Mouse (Mus musculus): ENCODE measurements around the gene Ak2. TPM values are rescaled to one million over a fixed set of nuclear protein-coding genes. Genes with fewer than 3 reads are reported as not detected.

Gene Ak2
- polyA plus RNA-seq, 1 experiment from 2014 or later, result 106 TPM

DNA sequence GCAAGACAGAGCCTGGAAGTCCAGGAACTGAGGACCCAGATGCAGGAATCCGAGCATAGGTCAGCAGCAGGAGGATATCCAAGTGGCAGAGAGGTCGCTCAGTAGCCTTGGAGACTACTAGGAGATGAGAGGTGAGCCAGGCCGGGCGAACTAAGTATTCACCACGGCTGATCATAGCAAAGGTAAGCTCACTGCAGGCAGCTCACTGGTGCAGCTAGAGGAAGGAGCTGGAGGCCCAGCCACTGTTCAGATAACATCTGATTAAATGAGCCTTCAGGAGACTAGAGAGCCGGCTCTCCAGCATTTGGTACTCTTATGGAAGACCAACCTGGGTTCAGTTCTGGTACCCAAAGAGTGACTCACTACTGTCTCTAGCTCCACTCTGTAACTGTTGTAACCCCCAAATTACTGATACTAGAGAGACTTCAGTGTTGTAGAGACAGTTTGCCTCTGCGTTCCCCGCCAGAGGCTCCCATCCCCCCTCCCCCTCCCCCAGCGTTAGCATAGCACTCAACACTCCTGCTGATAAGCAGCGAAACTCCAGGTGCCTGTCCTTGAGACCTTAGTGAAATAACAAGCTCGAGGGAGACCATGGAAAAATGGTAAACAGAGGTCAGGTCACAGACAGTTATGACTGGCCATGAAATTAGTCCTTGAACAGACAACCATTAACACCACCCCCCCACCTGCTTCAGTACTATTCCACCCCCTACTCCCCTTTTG is 59.9 kb downstream of the Ak2 start:
- no peak overlapping the region for H3K4me3 ChIP-seq (ENCODE audit: low read depth, low read length)
- H3K9ac ChIP-seq (ENCODE audit: low read depth, low read length), result no peak overlapping the region
- H3K27ac ChIP-seq (ENCODE audit: low read length), result no peak overlapping the region
- 13% methylated on average over 11 of the region's 11 CpGs for WGBS (ENCODE audit: insufficient replicate concordance)
- H3K4me2 ChIP-seq (ENCODE audit: low read depth, low read length), result 0 out of 2 replicates have a peak overlapping the region, but pooled peaks have one; percentile 0
- H3K9me3 ChIP-seq (replicated peaks; ENCODE audit: control insufficient read depth, low read length), result no peaks in the 10 kb centered on the region
- H3K36me3 ChIP-seq (ENCODE audit: control insufficient read depth, insufficient read depth), result no peaks in the 10 kb centered on the region
- peaks cover 41% of the 10 kb centered on the region for H3K27me3 ChIP-seq (ENCODE audit: control insufficient read depth, insufficient read depth, low read depth, low read length)
- 0 out of 2 replicates have a peak, but pooled peaks have one; percentile 22 for ATAC-seq (ENCODE audit: low read depth)
- H3K4me1 ChIP-seq (ENCODE audit: control insufficient read depth, low read depth, low read length), result peaks cover 44% of the 10 kb centered on the region

DNA sequence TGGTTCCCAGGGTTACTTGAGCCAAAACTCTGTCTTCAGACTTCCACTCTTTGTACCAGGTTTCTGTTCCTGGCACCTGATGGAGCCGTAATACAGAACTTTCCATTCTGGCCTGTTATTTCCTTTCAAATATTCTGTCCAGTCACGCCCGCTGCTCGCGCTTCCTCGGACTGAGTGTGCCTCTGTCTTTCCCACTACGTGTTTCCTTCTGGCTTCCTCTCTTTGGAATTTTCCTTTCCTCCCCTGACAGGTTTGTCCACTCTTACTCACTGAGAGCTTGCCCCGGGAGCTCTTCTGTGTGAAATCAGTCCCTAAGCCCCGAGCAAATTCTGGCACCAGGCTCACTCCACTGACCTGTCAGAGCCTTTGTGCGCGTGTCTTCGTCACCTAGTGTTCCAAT is 63.0 kb downstream of the Ak2 start:
- WGBS (ENCODE audit: insufficient replicate concordance), result 82% methylated on average over 12 of the region's 12 CpGs
- H3K4me1 ChIP-seq (ENCODE audit: control insufficient read depth, low read depth, low read length), result peaks cover 31% of the 10 kb centered on the region
- no peaks in the 10 kb centered on the region for H3K9me3 ChIP-seq (replicated peaks; ENCODE audit: control insufficient read depth, low read length)
- no peak overlapping the region for H3K9ac ChIP-seq (ENCODE audit: low read depth, low read length)
- no peak overlapping the region for H3K4me2 ChIP-seq (ENCODE audit: low read depth, low read length)
- no peaks in the 10 kb centered on the region for H3K36me3 ChIP-seq (ENCODE audit: control insufficient read depth, insufficient read depth)
- H3K4me3 ChIP-seq (ENCODE audit: low read depth, low read length), result no peak overlapping the region
- H3K27ac ChIP-seq (ENCODE audit: low read length), result no peak overlapping the region
- no peak for ATAC-seq (ENCODE audit: low read depth)
- peaks cover 10% of the 10 kb centered on the region for H3K27me3 ChIP-seq (ENCODE audit: control insufficient read depth, insufficient read depth, low read depth, low read length)

DNA sequence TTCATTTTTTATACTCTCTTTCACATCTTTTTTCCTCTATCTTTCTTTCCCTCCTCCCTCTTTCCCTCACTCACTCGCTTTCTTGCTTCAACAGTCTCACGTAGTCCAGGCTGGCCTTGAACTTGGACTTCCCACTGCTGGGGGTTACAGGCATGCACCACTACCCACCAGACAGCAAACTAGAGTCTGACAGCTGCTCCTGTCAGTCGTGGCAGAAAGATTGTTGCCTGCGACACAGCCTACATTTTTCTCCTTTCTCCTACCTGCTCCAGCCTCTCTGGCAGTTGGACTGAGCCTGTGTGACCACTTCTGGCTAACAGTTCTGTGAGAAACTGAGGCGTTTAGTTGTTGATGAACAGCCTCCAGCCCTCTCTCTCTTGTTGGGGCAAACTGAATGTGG is 63.8 kb downstream of the Ak2 start:
- no peaks in the 10 kb centered on the region for H3K9me3 ChIP-seq (replicated peaks; ENCODE audit: control insufficient read depth, low read length)
- no peak overlapping the region for H3K4me3 ChIP-seq (ENCODE audit: low read depth, low read length)
- 70% methylated on average over 5 of the region's 5 CpGs for WGBS (ENCODE audit: insufficient replicate concordance)
- H3K4me2 ChIP-seq (ENCODE audit: low read depth, low read length), result no peak overlapping the region
- H3K4me1 ChIP-seq (ENCODE audit: control insufficient read depth, low read depth, low read length), result peaks cover 29% of the 10 kb centered on the region
- no peak overlapping the region for H3K27ac ChIP-seq (ENCODE audit: low read length)
- H3K36me3 ChIP-seq (ENCODE audit: control insufficient read depth, insufficient read depth), result no peaks in the 10 kb centered on the region
- ATAC-seq (ENCODE audit: low read depth), result no peak
- H3K27me3 ChIP-seq (ENCODE audit: control insufficient read depth, insufficient read depth, low read depth, low read length), result peaks cover 2% of the 10 kb centered on the region
- no peak overlapping the region for H3K9ac ChIP-seq (ENCODE audit: low read depth, low read length)

DNA sequence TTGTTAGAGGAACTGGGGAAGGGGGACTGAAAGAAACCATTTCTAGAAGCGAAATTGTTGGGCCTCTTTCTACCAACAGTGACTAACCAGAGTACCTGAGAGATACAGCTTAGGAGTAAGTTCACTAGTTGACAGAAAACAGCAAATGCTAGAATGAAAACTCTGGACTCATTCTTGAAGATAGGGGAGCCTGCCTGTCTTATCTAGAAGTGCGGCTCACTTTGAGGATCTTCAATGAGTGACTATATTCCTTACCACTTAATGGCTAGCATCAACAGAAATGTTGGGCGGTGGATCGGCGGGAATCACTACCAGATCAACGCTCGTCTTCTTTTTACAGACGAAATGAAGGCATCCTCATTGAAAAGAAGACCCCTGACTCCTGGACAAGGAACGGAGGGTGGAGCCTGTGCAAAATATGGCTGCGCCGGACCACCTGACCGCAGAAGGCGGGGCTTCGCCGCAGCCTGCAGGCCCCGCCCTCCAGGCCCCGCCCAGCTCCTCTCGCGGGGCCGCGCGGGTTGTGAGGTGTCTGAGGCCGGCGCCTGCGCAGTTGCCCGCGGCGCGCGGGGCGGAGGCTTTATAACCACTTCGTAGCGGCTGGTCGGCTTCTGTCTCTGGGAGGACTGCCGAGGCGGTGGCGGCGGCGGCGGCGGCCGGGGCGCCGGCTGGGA is 65.9 kb downstream of the Ak2 start:
- Histone ChIP-seq H3K4me3 (ENCODE audit: low read depth, low read length) (peak overlapping the region; percentile 80), H3K4me2 (ENCODE audit: low read depth, low read length) (peak overlapping the region; percentile 100), H3K9ac (ENCODE audit: low read depth, low read length) (peak overlapping the region; percentile 91), H3K36me3 (ENCODE audit: control insufficient read depth, insufficient read depth) (no peaks in the 10 kb centered on the region), H3K27ac (ENCODE audit: low read length) (peak overlapping the region; percentile 90), H3K27me3 (ENCODE audit: control insufficient read depth, insufficient read depth, low read depth, low read length) (no peaks in the 10 kb centered on the region; the same call in 1 of the 2 replicates), H3K9me3 (replicated peaks; ENCODE audit: control insufficient read depth, low read length) (no peaks in the 10 kb centered on the region), H3K4me1 (ENCODE audit: control insufficient read depth, low read depth, low read length) (peaks cover 25% of the 10 kb centered on the region)
- WGBS (ENCODE audit: insufficient replicate concordance), result 2% methylated on average over 32 of the region's 44 CpGs
- peak; percentile 95 for ATAC-seq (ENCODE audit: low read depth)

DNA sequence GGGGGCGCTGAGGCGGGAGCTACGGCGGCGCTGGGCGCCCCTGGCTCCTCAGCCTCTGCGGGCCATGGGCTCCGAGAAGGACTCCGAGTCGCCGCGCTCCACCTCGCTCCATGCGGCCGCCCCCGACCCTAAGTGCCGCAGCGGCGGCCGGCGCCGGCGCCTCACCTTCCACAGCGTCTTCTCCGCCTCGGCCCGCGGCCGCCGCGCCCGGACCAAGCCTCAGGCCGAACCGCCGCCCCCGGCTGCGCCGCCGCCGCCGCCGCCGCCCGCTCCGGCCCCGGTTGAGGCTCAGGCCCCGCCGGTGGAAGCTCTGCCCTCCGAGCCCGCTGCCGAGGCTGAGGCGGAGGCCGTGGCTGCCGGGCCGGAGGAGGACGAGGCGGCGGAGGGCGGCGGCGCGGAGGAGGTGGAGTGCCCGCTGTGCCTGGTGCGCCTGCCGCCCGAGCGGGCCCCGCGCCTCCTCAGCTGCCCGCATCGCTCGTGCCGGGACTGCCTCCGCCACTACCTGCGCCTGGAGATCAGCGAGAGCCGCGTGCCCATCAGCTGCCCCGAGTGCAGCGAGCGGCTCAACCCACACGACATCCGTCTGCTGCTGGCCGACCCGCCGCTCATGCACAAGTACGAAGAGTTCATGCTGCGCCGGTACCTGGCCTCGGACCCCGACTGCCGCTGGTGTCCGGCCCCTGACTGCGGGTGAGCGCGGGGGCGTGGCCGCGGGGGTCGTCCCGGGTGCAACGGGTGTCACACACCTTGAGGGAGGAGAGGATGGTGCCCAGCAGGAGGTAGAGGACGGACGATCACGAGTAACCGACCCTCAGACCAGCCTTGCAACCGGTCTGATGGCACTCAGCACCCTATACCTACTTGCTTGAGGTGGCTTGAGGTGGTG is 66.7 kb downstream of the Ak2 start, which contains the start of gene Rnf19b:
TSS of gene Rnf19b (plus strand) at position 65 of the 886 bp plus-strand sequence.
- ATAC-seq (ENCODE audit: low read depth), result peak; percentile 68
- Histone ChIP-seq H3K27me3 (ENCODE audit: control insufficient read depth, insufficient read depth, low read depth, low read length) (no peaks in the 10 kb centered on the region), H3K4me1 (ENCODE audit: control insufficient read depth, low read depth, low read length) (peaks cover 31% of the 10 kb centered on the region), H3K9me3 (replicated peaks; ENCODE audit: control insufficient read depth, low read length) (no peaks in the 10 kb centered on the region), H3K9ac (ENCODE audit: low read depth, low read length) (peak within 1 kb of the TSS; percentile 91), H3K4me2 (ENCODE audit: low read depth, low read length) (peak within 1 kb of the TSS; percentile 100), H3K36me3 (ENCODE audit: control insufficient read depth, insufficient read depth) (no peaks in the 10 kb centered on the region), H3K27ac (ENCODE audit: low read length) (peak within 1 kb of the TSS; percentile 90), H3K4me3 (ENCODE audit: low read depth, low read length) (peak within 1 kb of the TSS; percentile 80)
- under 1% methylated on average over 86 of the region's 107 CpGs for WGBS (ENCODE audit: insufficient replicate concordance)

DNA sequence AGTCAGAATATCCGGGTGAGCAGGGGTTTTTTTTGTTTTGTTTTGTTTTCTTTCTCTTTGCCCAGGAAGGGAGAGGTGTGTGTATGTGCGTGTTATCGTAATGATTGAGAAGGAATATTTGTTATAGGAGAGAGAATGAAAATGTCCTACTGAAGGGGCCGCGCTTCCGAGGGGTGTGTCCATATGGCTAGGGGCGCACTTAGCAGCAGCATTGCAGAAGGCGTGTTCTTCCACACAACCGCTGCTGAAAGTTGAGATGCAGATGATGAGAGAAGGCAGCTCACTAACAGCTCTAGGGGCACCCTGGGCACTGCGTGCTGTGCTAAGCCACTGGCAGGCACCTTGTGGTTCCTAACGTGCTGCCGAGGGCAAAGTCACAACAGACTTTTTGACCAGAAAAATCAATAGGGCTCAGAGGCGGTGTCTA is 67.4 kb downstream of the Ak2 start:
- H3K27me3 ChIP-seq (ENCODE audit: control insufficient read depth, insufficient read depth, low read depth, low read length), result no peaks in the 10 kb centered on the region
- no peaks in the 10 kb centered on the region for H3K36me3 ChIP-seq (ENCODE audit: control insufficient read depth, insufficient read depth)
- peak overlapping the region; percentile 90; the same call in 1 of the 2 replicates for H3K27ac ChIP-seq (ENCODE audit: low read length)
- ATAC-seq (ENCODE audit: low read depth), result no peak
- H3K4me2 ChIP-seq (ENCODE audit: low read depth, low read length), result peak overlapping the region; percentile 100
- peak overlapping the region; percentile 80 for H3K4me3 ChIP-seq (ENCODE audit: low read depth, low read length)
- 2% methylated on average over 13 of the region's 13 CpGs for WGBS (ENCODE audit: insufficient replicate concordance)
- peaks cover 31% of the 10 kb centered on the region for H3K4me1 ChIP-seq (ENCODE audit: control insufficient read depth, low read depth, low read length)
- H3K9me3 ChIP-seq (replicated peaks; ENCODE audit: control insufficient read depth, low read length), result no peaks in the 10 kb centered on the region
- peak overlapping the region; percentile 91 for H3K9ac ChIP-seq (ENCODE audit: low read depth, low read length)

DNA sequence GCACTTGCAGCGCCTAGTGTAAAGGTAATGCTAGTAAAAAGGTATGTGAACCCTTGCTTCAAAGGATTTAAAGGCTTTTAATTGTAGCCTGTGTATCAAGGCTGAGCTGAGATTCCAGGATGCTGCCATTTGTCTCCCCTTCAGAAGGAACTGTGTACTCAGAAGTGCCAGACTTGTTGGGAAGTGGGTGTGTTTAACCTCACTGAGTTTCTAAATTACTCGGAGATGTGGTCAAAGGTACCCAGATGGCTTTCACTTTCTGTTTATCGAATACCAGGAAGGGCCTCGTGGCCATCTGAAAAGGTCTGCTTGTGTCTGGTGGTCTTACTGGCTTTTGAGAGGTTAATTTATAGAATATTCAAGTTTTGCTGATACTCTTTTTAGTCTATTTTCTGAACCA is 68.2 kb downstream of the Ak2 start:
- Histone ChIP-seq H3K27ac (ENCODE audit: low read length) (no peak overlapping the region), H3K4me2 (ENCODE audit: low read depth, low read length) (peak overlapping the region; percentile 100), H3K36me3 (ENCODE audit: control insufficient read depth, insufficient read depth) (no peaks in the 10 kb centered on the region), H3K9me3 (replicated peaks; ENCODE audit: control insufficient read depth, low read length) (no peaks in the 10 kb centered on the region), H3K4me1 (ENCODE audit: control insufficient read depth, low read depth, low read length) (peaks cover 31% of the 10 kb centered on the region), H3K9ac (ENCODE audit: low read depth, low read length) (no peak overlapping the region), H3K27me3 (ENCODE audit: control insufficient read depth, insufficient read depth, low read depth, low read length) (no peaks in the 10 kb centered on the region), H3K4me3 (ENCODE audit: low read depth, low read length) (peak overlapping the region; percentile 80)
- WGBS (ENCODE audit: insufficient replicate concordance), result 17% methylated on average over 4 of the region's 4 CpGs
- ATAC-seq (ENCODE audit: low read depth), result no peak
